Mouse (Mus musculus) spleen, adult 12 weeks (tissue): Measurements from ENCODE around the gene Hmgn3.
"Not testable (repeated sequence)": the region's sequence is repeated elsewhere in the genome, so short reads cannot be mapped to it uniquely, and the experiment has no call there.

ENCODE experiments used
- DNase-seq: peaks from one replicate; pipeline ENCODE4 v3.0.0; 2022; ENCODE audit warnings: low spot score

Hmgn3 gene

GRCm38 (mm10) chr9:83146446-83147188, at the start of gene Hmgn3:
TSS of gene Hmgn3 (minus strand) at chr9:83146685.
- peak; percentile 29 for DNase-seq

DNA sequence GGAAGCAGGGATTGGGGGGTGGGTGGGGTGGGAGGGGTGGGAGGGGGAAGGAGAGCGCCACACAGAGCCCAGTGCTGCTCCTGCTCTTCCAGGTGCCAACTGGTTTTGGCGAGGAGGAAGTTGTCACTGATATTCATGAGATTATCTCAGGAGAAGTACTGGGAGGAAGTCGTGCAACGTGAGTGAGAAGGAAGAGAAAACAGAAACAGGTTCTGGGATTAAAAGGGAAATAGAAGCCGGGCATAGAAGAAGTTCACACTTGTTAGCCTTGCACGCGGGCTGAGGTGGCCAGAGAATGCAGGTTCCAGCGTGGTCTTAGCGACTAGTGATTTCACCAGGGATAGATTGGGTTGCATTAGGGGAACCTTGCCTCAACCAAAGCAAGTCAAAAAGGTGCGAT, 49.3 kb upstream of the Hmgn3 start:
- DNase-seq: no peak

DNA sequence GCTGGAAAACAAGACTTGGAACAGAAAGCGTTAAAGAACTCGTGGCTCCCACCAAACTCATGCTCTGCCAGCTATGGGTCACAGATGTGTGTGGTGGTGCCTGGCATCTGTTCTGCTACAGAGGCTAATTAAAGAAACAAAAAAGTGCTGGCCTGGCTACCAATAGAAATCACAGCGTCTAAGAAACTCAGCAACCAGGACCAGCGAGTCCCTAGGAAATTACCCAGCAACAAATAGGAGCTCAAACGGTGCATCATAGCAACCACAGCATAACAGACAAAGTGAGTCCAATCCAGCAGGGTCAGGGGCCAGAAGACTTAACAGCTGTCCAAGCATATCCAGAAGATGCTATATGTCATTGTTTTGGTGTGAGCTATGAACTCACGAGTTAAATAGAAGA, 48.5 kb upstream of the Hmgn3 start:
- no peak for DNase-seq

GRCm38 (mm10) chr9:83187752-83188151, 41.3 kb upstream of the Hmgn3 start:
- DNase-seq: no peak

- no peak for DNase-seq
Observed at GRCm38 (mm10) chr9:83145591-83146445, 667 bp downstream of the Hmgn3 start.

GRCm38 (mm10) chr9:83129831-83130230, 16.7 kb downstream of the Hmgn3 start:
- DNase-seq: no peak

DNA sequence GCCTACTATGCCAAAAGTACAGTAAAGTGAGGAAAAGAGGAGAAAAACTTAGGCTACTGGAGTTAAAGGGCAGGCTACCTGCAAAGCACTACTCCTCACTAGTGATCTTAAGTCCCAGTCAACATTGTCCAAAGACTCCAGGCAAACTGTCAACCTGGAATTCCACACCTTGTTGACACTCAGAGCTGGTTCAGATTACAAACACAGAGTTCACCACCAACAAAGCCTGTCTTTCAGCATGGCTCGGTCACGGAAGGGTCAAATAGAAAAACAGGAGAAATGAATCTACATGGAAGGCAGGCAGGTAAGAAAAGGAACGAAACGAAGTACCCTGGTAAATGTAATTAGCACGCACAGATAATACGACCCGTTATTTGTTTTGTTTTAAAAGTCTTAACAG, 18.6 kb downstream of the Hmgn3 start:
- no peak for DNase-seq

GRCm38 (mm10) chr9:83126482-83126881, 20.0 kb downstream of the Hmgn3 start:
- not testable (repeated sequence) for DNase-seq

GRCm38 (mm10) chr9:83119211-83119610, 27.3 kb downstream of the Hmgn3 start:
- no peak for DNase-seq

DNA sequence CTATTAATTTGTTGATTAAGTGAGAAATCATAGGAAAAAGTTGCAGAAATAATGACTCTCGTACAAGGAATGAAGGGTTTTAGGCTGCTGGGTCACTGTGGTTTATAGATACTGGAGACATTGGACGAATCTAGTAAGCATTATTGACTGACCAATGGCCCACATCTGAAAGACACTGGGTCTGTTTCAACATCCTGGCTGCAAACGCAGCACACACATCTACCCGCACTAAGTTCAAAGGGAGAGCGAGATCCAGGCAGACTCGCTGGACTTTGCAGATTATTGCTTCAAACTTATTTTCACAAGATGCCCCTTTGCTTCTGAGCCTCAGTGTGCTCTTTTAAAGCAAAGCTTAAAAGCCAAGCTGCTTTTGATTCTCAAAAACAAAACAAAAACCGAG, 29.0 kb downstream of the Hmgn3 start:
- DNase-seq: no peak

GRCm38 (mm10) chr9:83116774-83117474, 29.6 kb downstream of the Hmgn3 start:
- DNase-seq: no peak

GRCm38 (mm10) chr9:83115676-83116075, 30.8 kb downstream of the Hmgn3 start:
- no peak for DNase-seq

DNA sequence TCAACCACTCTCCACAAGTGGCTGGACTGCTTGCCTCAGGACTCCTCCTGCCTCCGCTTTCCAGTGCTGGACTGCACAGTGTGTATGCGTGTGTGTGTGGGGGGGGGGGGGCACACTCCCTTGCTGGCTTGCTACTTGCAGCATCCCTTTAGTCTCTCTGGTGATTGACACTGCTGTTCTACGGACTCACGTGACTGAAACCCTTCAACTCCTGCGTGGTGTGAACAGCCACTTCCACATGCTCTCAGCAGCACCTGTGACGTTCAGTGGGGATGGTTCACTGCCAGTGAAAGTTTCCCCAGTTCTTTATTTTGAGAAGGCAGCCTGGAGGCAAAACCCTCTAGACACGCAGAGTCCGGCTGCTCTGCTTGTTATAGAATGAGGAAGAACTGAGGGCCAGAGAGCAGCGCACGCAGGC, 32.7 kb downstream of the Hmgn3 start:
- peak; percentile 14 for DNase-seq

DNA sequence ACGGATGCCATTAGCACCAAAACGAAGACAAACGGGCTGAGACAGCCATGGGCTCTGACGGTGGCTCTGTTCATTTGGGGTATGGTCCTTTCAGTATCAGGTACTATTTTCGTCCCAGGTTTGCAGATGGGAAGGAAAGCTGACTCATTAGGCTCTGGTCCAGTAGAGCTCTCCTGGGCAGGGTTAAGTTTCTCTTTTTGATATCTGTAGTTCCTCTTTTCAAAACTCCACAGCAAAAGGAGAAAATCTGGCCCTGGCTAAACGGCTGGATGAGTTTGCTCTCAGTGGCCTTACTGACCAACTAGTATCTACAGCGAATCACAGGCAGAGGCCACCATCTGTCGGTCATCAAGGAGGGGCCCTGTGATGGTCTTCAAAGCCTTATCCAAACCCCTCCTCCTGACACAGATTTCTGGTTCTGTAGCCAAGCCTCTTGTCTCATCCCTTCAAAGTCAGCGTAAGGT, 34.1 kb downstream of the Hmgn3 start:
- DNase-seq: no peak

GRCm38 (mm10) chr9:83111789-83112188, 34.7 kb downstream of the Hmgn3 start:
- no peak for DNase-seq

GRCm38 (mm10) chr9:83111117-83111686, 35.3 kb downstream of the Hmgn3 start:
- no peak for DNase-seq

DNA sequence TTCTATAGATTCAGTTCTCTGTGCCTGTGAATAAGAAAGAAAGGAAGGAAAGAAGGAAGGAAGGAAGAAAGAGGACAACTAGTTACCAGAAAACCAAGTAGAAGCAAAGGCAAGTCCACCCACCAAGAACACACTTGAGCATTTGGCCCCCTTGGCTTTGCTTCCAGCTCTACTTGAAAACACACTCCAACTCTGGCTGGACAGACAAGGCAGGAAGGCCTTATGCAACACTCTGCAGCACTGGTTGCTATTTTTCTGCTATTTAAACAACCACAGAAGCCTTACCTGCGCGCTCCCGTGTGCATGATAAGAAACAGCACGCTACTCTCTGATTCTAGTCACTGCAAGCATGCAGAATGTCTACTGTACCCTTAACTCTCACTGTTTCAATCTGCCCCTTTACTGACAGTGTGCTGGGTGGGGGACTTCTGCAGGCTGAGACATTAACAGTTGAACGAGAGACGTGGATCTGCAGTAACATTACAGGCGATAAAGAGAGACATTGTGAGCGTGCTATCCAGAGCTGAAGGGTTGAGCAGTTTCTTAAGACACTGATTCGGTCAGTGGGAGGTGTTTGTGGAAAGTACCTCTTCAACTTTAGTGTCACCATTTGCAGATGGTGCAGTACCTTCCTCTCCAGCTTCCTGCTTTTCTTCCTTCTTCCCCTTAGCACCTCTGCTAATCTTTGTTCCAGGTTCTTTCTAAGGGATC, 35.9 kb downstream of the Hmgn3 start:
- no peak for DNase-seq

GRCm38 (mm10) chr9:83109705-83110104, 36.8 kb downstream of the Hmgn3 start:
- no peak for DNase-seq

DNA sequence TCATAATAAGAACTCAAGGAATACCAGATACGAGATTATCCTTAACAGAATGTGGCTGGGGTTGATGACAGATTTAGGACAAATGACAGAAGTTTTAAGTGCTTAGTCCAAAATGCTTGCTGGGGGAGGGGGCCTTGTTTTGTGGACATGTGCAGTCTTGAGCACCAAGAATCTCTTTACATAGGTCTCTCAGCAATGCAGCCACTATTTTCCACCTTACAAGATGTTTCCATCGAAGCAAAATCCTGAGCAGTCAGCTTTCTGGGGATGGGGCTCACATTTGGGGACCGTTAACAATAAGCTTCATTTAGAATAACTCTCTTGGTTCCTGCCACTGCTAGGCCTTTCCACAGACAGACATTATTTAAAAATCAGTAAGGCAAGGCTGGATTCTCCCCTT, 37.7 kb downstream of the Hmgn3 start:
- no peak for DNase-seq

DNA sequence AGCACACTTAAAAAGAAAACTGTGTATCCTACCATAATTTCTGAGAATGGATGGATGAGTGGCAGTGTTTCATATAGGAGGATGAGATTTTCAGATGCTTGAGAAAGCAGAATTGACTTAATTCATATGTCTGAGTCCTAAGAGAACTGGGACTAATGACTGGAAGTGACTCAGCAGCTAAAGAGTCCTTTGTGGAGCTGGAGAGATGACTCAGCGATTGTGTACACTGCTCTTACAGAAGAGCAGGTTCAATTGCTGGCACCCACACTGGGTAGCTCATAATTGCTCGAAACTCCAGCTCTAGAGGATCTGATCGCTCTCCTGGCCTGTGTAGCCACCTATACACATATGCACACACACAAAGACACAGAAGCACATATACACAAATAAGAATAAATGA, 42.7 kb downstream of the Hmgn3 start:
- no peak for DNase-seq

DNA sequence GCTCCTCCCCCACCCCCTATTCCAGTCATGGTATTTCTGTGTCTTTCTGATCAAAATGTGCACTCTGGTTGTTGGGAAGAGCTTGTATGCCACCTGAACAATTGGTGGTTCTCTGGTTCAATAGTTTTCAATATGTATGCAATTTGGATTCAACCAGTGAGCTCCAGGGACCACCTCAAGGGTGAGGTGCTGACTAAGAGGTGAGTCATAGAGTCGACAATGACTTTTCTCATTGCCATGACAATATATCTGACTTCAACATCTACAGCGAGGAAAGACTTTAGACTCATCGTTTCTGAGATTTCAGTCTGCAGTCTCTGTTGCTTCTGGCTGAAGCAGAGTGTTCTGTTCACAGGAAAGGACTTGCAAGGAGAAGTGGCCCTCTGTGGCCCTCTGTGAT, 44.8 kb downstream of the Hmgn3 start:
- no peak for DNase-seq

DNA sequence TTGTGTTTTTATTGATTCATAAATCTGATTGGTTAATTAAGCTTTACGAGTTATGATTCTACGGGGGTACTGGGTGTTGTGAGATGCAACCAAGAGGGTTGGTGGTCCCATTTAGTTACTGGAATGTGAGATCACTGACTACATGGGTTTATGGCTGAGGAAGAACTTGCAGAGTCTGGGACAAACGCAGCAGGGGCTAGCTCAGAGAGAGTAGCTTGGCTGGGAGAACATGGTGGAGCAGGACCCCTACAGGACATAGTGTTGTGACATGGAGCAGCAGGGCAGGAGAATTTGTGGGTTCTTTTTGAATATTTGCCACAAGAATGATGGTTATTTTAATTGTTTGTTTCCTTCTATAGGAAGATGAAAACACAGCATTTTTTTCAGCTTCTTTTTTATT, 45.7 kb downstream of the Hmgn3 start:
- no peak for DNase-seq
